In genomic region chr1:30874261-30875131, GRCm38 (mm10) we compare ENCODE assay signal across 8 mouse cellular contexts. TPM values are rescaled to one million over a fixed set of nuclear protein-coding genes. Genes with fewer than 3 reads are reported as not detected.
A peak's percentile ranks its signal among the peaks of the same experiment; 100 is the strongest.
DNase-seq lines count a peak whose midpoint lies in the region; ATAC-seq and TF ChIP-seq lines count a peak whose summit lies in the region.

No protein-coding gene starts in this region.

- no peaks in the 10 kb centered on the region for H3K27me3 ChIP-seq in forebrain, embryonic 14.5 days (replicated peaks; ENCODE audit: control insufficient read depth, insufficient read depth, low read length)
- H3K27me3 ChIP-seq in liver, embryonic 16.5 days (ENCODE audit: control insufficient read depth, insufficient read depth, low read depth, low read length): no peaks in the 10 kb centered on the region

- peak overlapping the region; percentile 96 for H3K4me3 ChIP-seq in gastrocnemius, adult 2 months
- peak overlapping the region; percentile 91 for H3K4me3 ChIP-seq in forebrain, embryonic 14.5 days (ENCODE audit: low read depth, low read length)
- H3K4me3 ChIP-seq in liver, embryonic 16.5 days (ENCODE audit: low read depth, low read length): peak overlapping the region; percentile 89

- DNase-seq in gastrocnemius, adult 2 months: no peak
- no peak for DNase-seq in gastrocnemius, adult 18-20 months (ENCODE audit: low spot score)
- DNase-seq in CD4-positive helper T cell, adult 2 months (ENCODE audit: low read depth, low spot score): peak; percentile 5
- DNase-seq in forebrain, embryonic 14.5 days (ENCODE audit: low spot score): no peak
- no peak for DNase-seq in urinary bladder, adult 2 months (ENCODE audit: low spot score)

- peak overlapping the region; percentile 93 for H3K9ac ChIP-seq in forebrain, embryonic 14.5 days (ENCODE audit: low read length)
- peak overlapping the region; percentile 92 for H3K9ac ChIP-seq in liver, embryonic 16.5 days (ENCODE audit: low read depth, low read length)

- WGBS in forebrain, embryonic 14.5 days: 54% methylated on average over 15 of the region's 15 CpGs
- WGBS in liver, embryonic 16.5 days (ENCODE audit: insufficient replicate concordance): 41% methylated on average over 15 of the region's 15 CpGs

- intact Hi-C loops in gastrocnemius, adult 2 months (cut with DNase I): loop anchor here (5.0 kb wide), 1 partner anchor 92 kb away; no protein-coding TSS in a partner anchor

- no peaks in the 10 kb centered on the region for H3K9me3 ChIP-seq in forebrain, embryonic 14.5 days (replicated peaks; ENCODE audit: control insufficient read depth, low read length)
- no peaks in the 10 kb centered on the region for H3K9me3 ChIP-seq in liver, embryonic 16.5 days (replicated peaks; ENCODE audit: control insufficient read depth, low read length)

- H3K36me3 ChIP-seq in forebrain, embryonic 14.5 days (ENCODE audit: control insufficient read depth, insufficient read depth, low read length): no peaks in the 10 kb centered on the region
- no peaks in the 10 kb centered on the region for H3K36me3 ChIP-seq in liver, embryonic 16.5 days (ENCODE audit: control insufficient read depth, insufficient read depth)

- peaks cover 6% of the 10 kb centered on the region for H3K4me1 ChIP-seq in forebrain, embryonic 14.5 days (ENCODE audit: control insufficient read depth, insufficient read depth, low read length)
- H3K4me1 ChIP-seq in liver, embryonic 16.5 days (ENCODE audit: control insufficient read depth, low read depth, low read length): peaks cover 10% of the 10 kb centered on the region

- peak overlapping the region; percentile 44 for H3K4me2 ChIP-seq in forebrain, embryonic 14.5 days (ENCODE audit: low read length)
- H3K4me2 ChIP-seq in liver, embryonic 16.5 days (ENCODE audit: low read depth, low read length): peak overlapping the region; percentile 81

- peak overlapping the region; percentile 99 for H3K27ac ChIP-seq in gastrocnemius, adult 2 months
- H3K27ac ChIP-seq in forebrain, embryonic 14.5 days (ENCODE audit: low read depth, low read length): peak overlapping the region; percentile 99
- H3K27ac ChIP-seq in liver, embryonic 16.5 days (ENCODE audit: low read length): peak overlapping the region; percentile 94

- ATAC-seq in forebrain, embryonic 14.5 days: no peak
- no peak for ATAC-seq in liver, embryonic 16.5 days (ENCODE audit: low read depth)
- no peak for ATAC-seq in activated CD4-positive, CD25-positive, alpha-beta regulatory T cell, adult 4 months
- no peak for ATAC-seq in cerebellum, adult (ENCODE audit: insufficient number of reproducible peaks, low FRiP score, low TSS enrichment)

- TF ChIP-seq CTCF in gastrocnemius, adult 2 months (IDR thresholded peaks at IDR 0.05): no peak

RNA-seq across cellular contexts. Expression of gene Phf3, which starts 0.8 kb away (rescaled TPM):
- total RNA-seq in gastrocnemius, adult 2 months (2021): 10 to 100 TPM; 33.1 to 34.5 TPM
- 10 to 100 TPM; 29.3 to 32.1 TPM for total RNA-seq in gastrocnemius, adult 18-20 months (2021)
- 48.6 and 62.4 TPM in 2 replicates for polyA plus RNA-seq in forebrain, embryonic 14.5 days (2014; fragmentation: Nextera tagmentation; extraction: Ambion mirVana)
- polyA plus RNA-seq in liver, embryonic 16.5 days (2015; fragmentation: Nextera tagmentation; extraction: Ambion mirVana): 11.3 and 12.5 TPM in 2 replicates
- 10 to 100 TPM; 19.3 to 27.9 TPM for polyA plus RNA-seq in activated CD4-positive, CD25-positive, alpha-beta regulatory T cell, adult 4 months (2017; shearing (Covaris generic))
- polyA plus RNA-seq in urinary bladder, adult 2 months (2012; rRNA removed): 29.2 and 37.2 TPM in 2 replicates
